In genomic region chr8:112724918-112725317, GRCm38 (mm10) we compare ENCODE assay signal across 21 mouse cellular contexts.
A peak's percentile ranks its signal among the peaks of the same experiment; 100 is the strongest.
DNase-seq lines count a peak whose midpoint lies in the region; ATAC-seq and TF ChIP-seq lines count a peak whose summit lies in the region.
"Had no signal": no experiment of that assay in that cellular context is flagged by ENCODE, and none has a peak within 500 bp of the region (broad histone marks: within the 10 kb centered on the region; RNA-seq: fewer than 3 reads in every experiment).

No protein-coding gene starts in this region.

- no peaks in the 10 kb centered on the region for H3K27me3 ChIP-seq in kidney, postnatal 0 days (ENCODE audit: insufficient read depth, low read length)
- H3K27me3 ChIP-seq in kidney, adult 2 months (replicated peaks; ENCODE audit: control insufficient read depth, insufficient read depth, low read length), result no peaks in the 10 kb centered on the region
- peaks cover 2% of the 10 kb centered on the region; the same call in 1 of the 2 replicates for H3K27me3 ChIP-seq in liver, adult 2 months (ENCODE audit: control insufficient read depth, insufficient read depth, low read length)
- no peaks in the 10 kb centered on the region for H3K27me3 ChIP-seq in liver, embryonic 12.5 days (replicated peaks)
- H3K27me3 ChIP-seq in liver, postnatal 0 days (ENCODE audit: insufficient read depth, low read length), result no peaks in the 10 kb centered on the region
- H3K27me3 ChIP-seq in liver, embryonic 11.5 days (replicated peaks; ENCODE audit: control insufficient read depth, insufficient read depth, low read length), result no peaks in the 10 kb centered on the region
- H3K27me3 ChIP-seq: CH12.LX had no signal

- H3K4me3 ChIP-seq in kidney, postnatal 0 days (replicated peaks; ENCODE audit: low read depth, low read length), result no peak overlapping the region
- no peak overlapping the region for H3K4me3 ChIP-seq in kidney, adult 2 months (ENCODE audit: insufficient read depth, low read depth, low read length)
- H3K4me3 ChIP-seq in liver, adult 2 months (ENCODE audit: insufficient read depth, low read depth, low read length), result no peak overlapping the region
- no peak overlapping the region for H3K4me3 ChIP-seq in liver, embryonic 12.5 days
- no peak overlapping the region for H3K4me3 ChIP-seq in liver, postnatal 0 days (ENCODE audit: low read depth, low read length)
- no peak overlapping the region for H3K4me3 ChIP-seq in liver, embryonic 11.5 days (ENCODE audit: low read depth, low read length)

- no peak for TF ChIP-seq POLR2A in kidney, adult 2 months (IDR thresholded peaks at IDR 0.05; ENCODE audit: low read depth, low read length)
- TF ChIP-seq POLR2A in liver, adult 2 months (IDR thresholded peaks at IDR 0.05; ENCODE audit: extremely low read depth, insufficient read depth, low read length), result no peak

- H3K9ac ChIP-seq in kidney, postnatal 0 days (ENCODE audit: low read depth, low read length), result no peak overlapping the region
- no peak overlapping the region for H3K9ac ChIP-seq in liver, adult 2 months (ENCODE audit: low read depth, low read length)
- no peak overlapping the region for H3K9ac ChIP-seq in liver, embryonic 12.5 days
- no peak overlapping the region for H3K9ac ChIP-seq in liver, postnatal 0 days (replicated peaks)
- H3K9ac ChIP-seq in liver, embryonic 11.5 days (ENCODE audit: low read depth, low read length), result no peak overlapping the region

- ATAC-seq in kidney, postnatal 0 days (replicated peaks; ENCODE audit: low FRiP score, low read depth), result no peak
- ATAC-seq in liver, embryonic 12.5 days, result no peak
- peak; percentile 74 for ATAC-seq in liver, postnatal 0 days
- ATAC-seq in liver, embryonic 11.5 days (replicated peaks; ENCODE audit: low FRiP score), result no peak
- ATAC-seq: activated CD4-positive, CD25-positive, alpha-beta regulatory T cell, adult 4 months; CD4-positive, CD25-positive, alpha-beta regulatory T cell, adult 4 months; Patski had no signal

- TF ChIP-seq CTCF in kidney, postnatal 0 days (IDR thresholded peaks at IDR 0.05; ENCODE audit: low read depth), result no peak
- no peak for TF ChIP-seq CTCF in kidney, adult 2 months (conservative IDR thresholded peaks at IDR 0.05; ENCODE audit: insufficient read depth, insufficient read length, low read depth, low read length)
- TF ChIP-seq CTCF in liver, adult 2 months (IDR thresholded peaks at IDR 0.05; ENCODE audit: low read depth, low read length), result no peak
- no peak for TF ChIP-seq CTCF in liver, postnatal 0 days (IDR thresholded peaks at IDR 0.05; ENCODE audit: low read depth)

- no peaks in the 10 kb centered on the region for H3K4me1 ChIP-seq in kidney, postnatal 0 days (replicated peaks; ENCODE audit: insufficient read depth, low read length)
- no peaks in the 10 kb centered on the region for H3K4me1 ChIP-seq in kidney, adult 2 months (ENCODE audit: control insufficient read depth, insufficient read depth, low read length)
- no peaks in the 10 kb centered on the region; the same call in 1 of the 2 replicates for H3K4me1 ChIP-seq in liver, adult 2 months (ENCODE audit: control insufficient read depth, insufficient read depth, low read length)
- no peaks in the 10 kb centered on the region for H3K4me1 ChIP-seq in liver, embryonic 12.5 days
- H3K4me1 ChIP-seq in liver, postnatal 0 days (ENCODE audit: insufficient read depth), result no peaks in the 10 kb centered on the region
- no peaks in the 10 kb centered on the region for H3K4me1 ChIP-seq in liver, embryonic 11.5 days (replicated peaks; ENCODE audit: control insufficient read depth, insufficient read depth, low read length)

- H3K4me2 ChIP-seq in kidney, postnatal 0 days (ENCODE audit: low read length), result no peak overlapping the region
- H3K4me2 ChIP-seq in liver, embryonic 12.5 days, result no peak overlapping the region
- H3K4me2 ChIP-seq in liver, postnatal 0 days (ENCODE audit: low read depth, low read length), result no peak overlapping the region
- H3K4me2 ChIP-seq in liver, embryonic 11.5 days, result no peak overlapping the region

- H3K79me2 ChIP-seq in liver, adult 2 months (ENCODE audit: control insufficient read depth, insufficient read depth, low read length), result no peaks in the 10 kb centered on the region

- TF ChIP-seq EP300 in liver, postnatal 0 days (IDR thresholded peaks at IDR 0.05; ENCODE audit: low read depth), result no peak

- H3K9me3 ChIP-seq in kidney, postnatal 0 days (replicated peaks; ENCODE audit: low read length), result no peaks in the 10 kb centered on the region
- H3K9me3 ChIP-seq in liver, embryonic 12.5 days (replicated peaks), result peaks cover 6% of the 10 kb centered on the region; the same call in 1 of the 2 replicates
- no peaks in the 10 kb centered on the region; the same call in 1 of the 2 replicates for H3K9me3 ChIP-seq in liver, postnatal 0 days (ENCODE audit: low read length)
- no peaks in the 10 kb centered on the region for H3K9me3 ChIP-seq in liver, embryonic 11.5 days (ENCODE audit: control insufficient read depth, low read length)

- H3K36me3 ChIP-seq in kidney, postnatal 0 days (ENCODE audit: insufficient read depth, low read length), result no peaks in the 10 kb centered on the region
- no peaks in the 10 kb centered on the region for H3K36me3 ChIP-seq in kidney, adult 2 months (ENCODE audit: control insufficient read depth, insufficient read depth, low read length)
- no peaks in the 10 kb centered on the region for H3K36me3 ChIP-seq in liver, adult 2 months (ENCODE audit: control insufficient read depth, insufficient read depth, low read length)
- no peaks in the 10 kb centered on the region for H3K36me3 ChIP-seq in liver, embryonic 12.5 days
- H3K36me3 ChIP-seq in liver, postnatal 0 days (replicated peaks; ENCODE audit: insufficient read depth, low read length), result no peaks in the 10 kb centered on the region
- H3K36me3 ChIP-seq in liver, embryonic 11.5 days (ENCODE audit: control insufficient read depth, insufficient read depth, low read length), result no peaks in the 10 kb centered on the region
- H3K36me3 ChIP-seq: G1E had no signal

- peak; percentile 9 for DNase-seq in kidney, postnatal 0 days (ENCODE audit: low spot score)
- no peak for DNase-seq in kidney, adult 2 months
- DNase-seq in liver, adult 2 months (ENCODE audit: extremely low read depth, low read depth, low spot score), result peak; percentile 65
- DNase-seq in liver, postnatal 0 days, result no peak
- DNase-seq in liver, embryonic 11.5 days (ENCODE audit: low spot score), result no peak
- DNase-seq: adrenal gland, adult 2 months; adrenal gland, adult 8-10 months; adrenal gland, postnatal 10 days; adrenal gland, postnatal 14 days; adrenal gland, postnatal 25 days; adrenal gland, postnatal 36 days; B cell, adult 2 months; cerebellum, adult 11 months; cerebellum, adult 11-12 months; cerebellum, adult 18-20 months had no signal

- 45% methylated on average over 9 of the region's 9 CpGs for WGBS in kidney, postnatal 0 days
- 68% methylated on average over 9 of the region's 9 CpGs for WGBS in kidney, adult 2 months
- 18% methylated on average over 9 of the region's 9 CpGs for WGBS in liver, adult 2 months
- whole genome bisulfite sequencing in liver, embryonic 12.5 days (ENCODE audit: insufficient replicate concordance), result 54% methylated on average over 9 of the region's 9 CpGs
- 61% methylated on average over 9 of the region's 9 CpGs for WGBS in liver, postnatal 0 days (ENCODE audit: insufficient replicate concordance)
- 67% methylated on average over 9 of the region's 9 CpGs for WGBS in liver, embryonic 11.5 days

- H3K27ac ChIP-seq in kidney, postnatal 0 days, result no peak overlapping the region
- H3K27ac ChIP-seq in kidney, adult 2 months (ENCODE audit: insufficient read depth, low read depth, low read length), result no peak overlapping the region
- H3K27ac ChIP-seq in liver, adult 2 months (replicated peaks; ENCODE audit: insufficient read depth, low read depth, low read length), result no peak overlapping the region
- no peak overlapping the region for H3K27ac ChIP-seq in liver, embryonic 12.5 days
- no peak overlapping the region for H3K27ac ChIP-seq in liver, postnatal 0 days (ENCODE audit: low read depth)
- no peak overlapping the region for H3K27ac ChIP-seq in liver, embryonic 11.5 days (ENCODE audit: low read depth, low read length)

Comparison
In these comparisons a context has a peak if more than half of its experiments do, and no peak if none do; other contexts are left out.
1. DNase-seq: peak in kidney, postnatal 0 days (single experiment) and liver, adult 2 months (single experiment); none in kidney, adult 2 months (single experiment), liver, postnatal 0 days (single experiment) and liver, embryonic 11.5 days (single experiment).